Mouse (Mus musculus): Measurements from ENCODE around the gene Gramd4.
"Not testable (repeated sequence)": the region's sequence is repeated elsewhere in the genome, so short reads cannot be mapped to it uniquely, and the experiment has no call there.

Gene Gramd4

GRCm38 (mm10) chr15:86091998-86092670 is 34.6 kb downstream of the Gramd4 start:
- DNase-seq, result no peak

- no peak for DNase-seq
These were observed 35.7 kb downstream of the Gramd4 start for GRCm38 (mm10) chr15:86093236-86093635.

- DNase-seq, result no peak
These were observed 37.0 kb downstream of the Gramd4 start for GRCm38 (mm10) chr15:86094324-86095121.

GRCm38 (mm10) chr15:86095722-86096603 is 38.5 kb downstream of the Gramd4 start:
- no peak for DNase-seq

GRCm38 (mm10) chr15:86096604-86097020 is 39.1 kb downstream of the Gramd4 start:
- not testable (repeated sequence) for DNase-seq

- DNase-seq, result no peak
These were observed 40.4 kb downstream of the Gramd4 start for GRCm38 (mm10) chr15:86097871-86098270.

GRCm38 (mm10) chr15:86101585-86101984 is 44.1 kb downstream of the Gramd4 start:
- no peak for DNase-seq

GRCm38 (mm10) chr15:86102308-86102707 is 44.8 kb downstream of the Gramd4 start:
- DNase-seq, result no peak

- no peak for DNase-seq
These were observed 47.2 kb downstream of the Gramd4 start for GRCm38 (mm10) chr15:86104401-86105344.

GRCm38 (mm10) chr15:86105345-86105697 is 47.8 kb downstream of the Gramd4 start:
- no peak for DNase-seq

- no peak for DNase-seq
These were observed 48.3 kb downstream of the Gramd4 start for GRCm38 (mm10) chr15:86105751-86106150.

- DNase-seq, result no peak
These were observed 50.5 kb downstream of the Gramd4 start for GRCm38 (mm10) chr15:86107831-86108471.

GRCm38 (mm10) chr15:86109245-86109644 is 51.8 kb downstream of the Gramd4 start:
- no peak for DNase-seq

GRCm38 (mm10) chr15:86109650-86110211 is 52.2 kb downstream of the Gramd4 start:
- DNase-seq, result peak; percentile 70

GRCm38 (mm10) chr15:86110361-86111103 is 53.0 kb downstream of the Gramd4 start:
- DNase-seq, result no peak

- DNase-seq, result no peak
These were observed 55.3 kb downstream of the Gramd4 start for GRCm38 (mm10) chr15:86112707-86113341.

- DNase-seq, result no peak
These were observed 55.8 kb downstream of the Gramd4 start for GRCm38 (mm10) chr15:86113342-86113710.

- DNase-seq, result no peak
These were observed 58.9 kb downstream of the Gramd4 start for GRCm38 (mm10) chr15:86116421-86116820.

GRCm38 (mm10) chr15:86117115-86118100 is 59.9 kb downstream of the Gramd4 start:
- DNase-seq, result no peak
